Mouse (Mus musculus): ENCODE results near the gene Sit1. TPM values are rescaled to one million over a fixed set of nuclear protein-coding genes. Genes with fewer than 3 reads are reported as not detected.
A peak's percentile ranks its signal among the peaks of the same experiment; 100 is the strongest.

Gene Sit1
- total RNA-seq, 2 experiments from 2014 or later: not detected

- Histone ChIP-seq H3K27ac (no peak overlapping the region), H3K4me3 (no peak overlapping the region)
- DNase-seq: peak; percentile 18
- TF ChIP-seq CTCF (IDR thresholded peaks at IDR 0.05): no peak
- intact Hi-C loops (cut with DNase I): no loop called here
Measured at GRCm38 (mm10) chr4:43511675-43512454, 28.3 kb upstream of the Sit1 start.

DNA sequence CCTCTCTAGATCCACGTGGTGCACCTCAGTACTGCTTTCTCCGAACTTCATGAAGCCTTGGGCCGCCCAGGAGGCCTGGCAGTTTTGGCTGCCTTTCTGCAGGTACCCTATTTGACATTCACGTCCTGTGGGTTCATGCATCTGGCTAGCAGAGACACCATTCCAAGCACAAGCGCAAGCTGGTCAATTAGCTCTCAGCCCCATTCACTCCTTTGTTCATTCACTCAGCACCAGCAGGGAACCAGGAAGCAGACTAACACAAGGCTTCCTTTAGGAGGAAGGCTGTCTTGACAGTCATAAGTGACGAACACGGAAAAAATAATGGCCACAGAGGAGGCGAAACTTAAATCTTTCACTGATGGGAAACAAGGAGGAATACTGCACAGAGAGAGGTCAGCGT is 25.6 kb upstream of the Sit1 start:
- intact Hi-C loops (cut with DNase I): no loop called here
- DNase-seq: no peak
- Histone ChIP-seq H3K27ac (no peak overlapping the region), H3K4me3 (peak overlapping the region; percentile 61)
- no peak for TF ChIP-seq CTCF (IDR thresholded peaks at IDR 0.05)

GRCm38 (mm10) chr4:43508666-43508997 is 25.1 kb upstream of the Sit1 start:
- Histone ChIP-seq H3K4me3 (peak overlapping the region; percentile 61), H3K27ac (no peak overlapping the region)
- peak; percentile 47 for DNase-seq
- TF ChIP-seq CTCF (IDR thresholded peaks at IDR 0.05): no peak
- intact Hi-C loops (cut with DNase I): no loop called here

DNA sequence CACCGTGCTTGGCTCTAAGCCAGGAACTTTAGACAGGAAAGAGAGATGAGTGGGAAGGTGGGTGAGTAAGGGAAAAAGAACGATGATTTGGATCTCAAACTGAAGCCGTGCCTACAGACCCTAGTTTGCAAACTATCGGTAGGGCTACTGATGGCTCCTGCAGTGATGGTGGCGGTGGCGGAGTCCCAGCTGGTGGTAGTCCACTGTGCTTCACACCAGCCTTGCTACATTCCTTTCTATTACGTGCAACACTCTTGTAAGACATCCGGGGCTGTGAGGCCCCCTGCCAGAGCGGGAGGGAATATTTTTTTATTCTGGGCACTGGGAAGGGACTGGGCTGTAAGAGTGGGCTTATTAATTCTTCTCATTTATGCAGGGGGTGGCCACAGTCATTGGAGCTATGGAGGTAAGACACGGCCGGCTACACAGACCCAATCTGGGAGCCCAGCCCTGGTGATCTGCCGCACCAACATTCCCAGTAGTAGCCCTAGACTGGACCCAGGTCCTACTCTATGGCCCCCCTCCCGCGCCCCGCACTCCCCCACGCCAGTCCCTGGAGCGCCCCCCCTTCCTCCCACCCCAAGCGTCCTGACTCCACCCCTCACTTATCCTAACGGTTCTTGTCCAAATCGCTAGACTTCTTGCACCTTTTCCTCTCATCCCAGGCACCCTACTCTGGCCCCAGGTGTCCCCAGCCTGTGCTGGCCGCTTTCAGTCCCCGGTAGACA is 24.6 kb upstream of the Sit1 start:
- Histone ChIP-seq H3K4me3 (peak overlapping the region; percentile 61), H3K27ac (no peak overlapping the region)
- TF ChIP-seq CTCF (IDR thresholded peaks at IDR 0.05): no peak
- intact Hi-C loops (cut with DNase I): no loop called here
- DNase-seq: no peak

- intact Hi-C loops (cut with DNase I): no loop called here
- DNase-seq: peak; percentile 86
- peak within 1 kb of the TSS; percentile 61 for H3K4me3 ChIP-seq
- H3K27ac ChIP-seq: peak within 1 kb of the TSS; percentile 78
- TF ChIP-seq CTCF (IDR thresholded peaks at IDR 0.05): no peak
Measured at GRCm38 (mm10) chr4:43506536-43507185, 23.1 kb upstream of the Sit1 start, which contains the start of gene Car9. Car9 (plus strand) TSS chr4:43506966.

DNA sequence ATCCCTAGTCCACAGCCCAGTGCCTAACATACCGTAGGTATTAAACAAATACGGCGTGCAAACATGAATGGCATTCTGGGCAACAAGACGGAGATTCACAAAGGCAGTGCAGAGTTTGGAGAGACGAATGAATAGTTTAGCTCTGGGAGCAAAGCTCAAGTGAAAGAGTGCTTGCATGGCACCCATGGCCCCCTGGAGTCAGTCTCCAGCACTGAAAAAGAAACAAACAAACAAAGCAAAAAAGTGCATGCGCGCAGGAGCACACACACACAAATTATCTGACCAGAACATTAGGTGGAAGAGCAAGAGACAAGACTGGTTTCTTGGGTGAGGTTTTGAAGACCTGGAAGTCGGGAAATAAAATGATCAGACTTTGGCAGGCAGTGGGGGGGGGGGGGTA is 22.5 kb upstream of the Sit1 start:
- no peak for DNase-seq
- no peak overlapping the region for H3K4me3 ChIP-seq
- H3K27ac ChIP-seq: no peak overlapping the region
- TF ChIP-seq CTCF (IDR thresholded peaks at IDR 0.05): no peak
- intact Hi-C loops (cut with DNase I): no loop called here

GRCm38 (mm10) chr4:43504269-43504668 is 20.7 kb upstream of the Sit1 start:
- DNase-seq: no peak
- H3K4me3 ChIP-seq: no peak overlapping the region
- no peak overlapping the region for H3K27ac ChIP-seq
- TF ChIP-seq CTCF (IDR thresholded peaks at IDR 0.05): no peak
- intact Hi-C loops (cut with DNase I): no loop called here

- Histone ChIP-seq H3K27ac (no peak overlapping the region), H3K4me3 (no peak overlapping the region)
- TF ChIP-seq CTCF (IDR thresholded peaks at IDR 0.05): no peak
- intact Hi-C loops (cut with DNase I): no loop called here
- no peak for DNase-seq
Measured at GRCm38 (mm10) chr4:43503506-43503905, 20.0 kb upstream of the Sit1 start.

GRCm38 (mm10) chr4:43503041-43503440 is 19.5 kb upstream of the Sit1 start:
- no peak for DNase-seq
- no peak for TF ChIP-seq CTCF (IDR thresholded peaks at IDR 0.05)
- no peak overlapping the region for H3K27ac ChIP-seq
- H3K4me3 ChIP-seq: no peak overlapping the region
- intact Hi-C loops (cut with DNase I): no loop called here

- intact Hi-C loops (cut with DNase I): loop anchor here (10.0 kb wide), 1 partner anchor 455 kb away; the partner anchor contains the start of gene Fam214b
- peak within 1 kb of the TSS; percentile 76 for H3K4me3 ChIP-seq
- peak within 1 kb of the TSS; percentile 53; the same call in 1 of the 2 replicates for H3K27ac ChIP-seq
- TF ChIP-seq CTCF (IDR thresholded peaks at IDR 0.05): no peak
- DNase-seq: peak; percentile 91
Measured at GRCm38 (mm10) chr4:43499407-43500333, 16.1 kb upstream of the Sit1 start, which contains the start of gene Arhgef39. Arhgef39 (minus strand) TSS chr4:43499695.

- Histone ChIP-seq H3K27ac (no peak overlapping the region), H3K4me3 (peak overlapping the region; percentile 76)
- intact Hi-C loops (cut with DNase I): loop anchor here (10.0 kb wide), 1 partner anchor 454 kb away; the partner anchor contains the start of gene Fam214b
- peak; percentile 28; the same call in 1 of the 2 replicates for TF ChIP-seq CTCF (IDR thresholded peaks at IDR 0.05)
- no peak for DNase-seq
Measured at GRCm38 (mm10) chr4:43498983-43499382, 15.4 kb upstream of the Sit1 start.

DNA sequence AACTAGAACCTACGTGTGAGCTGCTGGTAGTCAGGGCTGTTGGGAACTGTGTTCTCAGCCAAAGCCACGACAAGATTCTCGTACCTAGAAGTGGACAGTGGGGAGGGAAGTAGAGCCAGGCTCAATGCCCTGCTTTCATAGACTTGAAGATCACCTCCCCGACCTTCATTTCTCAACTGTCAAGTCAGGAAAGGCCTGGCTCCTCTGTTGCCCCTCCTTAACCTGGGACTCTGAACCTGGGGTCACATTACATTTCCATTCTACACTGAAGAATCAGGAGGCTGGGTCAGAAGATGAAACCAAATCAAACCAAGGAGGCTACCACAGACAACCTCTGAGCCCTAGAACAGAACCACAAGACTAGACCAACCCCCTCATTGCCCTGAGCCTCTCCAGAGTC is 14.4 kb upstream of the Sit1 start:
- H3K4me3 ChIP-seq: no peak overlapping the region
- intact Hi-C loops (cut with DNase I): loop anchor here (10.0 kb wide), 1 partner anchor 453 kb away; the partner anchor contains the start of gene Fam214b

More for the DNA sequence above, 14.4 kb upstream of the Sit1 start:
- no peak for TF ChIP-seq CTCF (IDR thresholded peaks at IDR 0.05)
- no peak overlapping the region for H3K27ac ChIP-seq
- no peak for DNase-seq

Measured in gastrocnemius, adult 2 months (tissue).